Mouse (Mus musculus) spleen, embryonic (tissue): ENCODE data around the gene Rad52.

ENCODE experiments used
- CTCF ChIA-PET: fragments of 350-600 bp; sonication (Branson Sonifier 250); formaldehyde crosslinking; loops from one replicate; lab custom pipeline; 2022; lab: Charles Lee

Gene Rad52

DNA sequence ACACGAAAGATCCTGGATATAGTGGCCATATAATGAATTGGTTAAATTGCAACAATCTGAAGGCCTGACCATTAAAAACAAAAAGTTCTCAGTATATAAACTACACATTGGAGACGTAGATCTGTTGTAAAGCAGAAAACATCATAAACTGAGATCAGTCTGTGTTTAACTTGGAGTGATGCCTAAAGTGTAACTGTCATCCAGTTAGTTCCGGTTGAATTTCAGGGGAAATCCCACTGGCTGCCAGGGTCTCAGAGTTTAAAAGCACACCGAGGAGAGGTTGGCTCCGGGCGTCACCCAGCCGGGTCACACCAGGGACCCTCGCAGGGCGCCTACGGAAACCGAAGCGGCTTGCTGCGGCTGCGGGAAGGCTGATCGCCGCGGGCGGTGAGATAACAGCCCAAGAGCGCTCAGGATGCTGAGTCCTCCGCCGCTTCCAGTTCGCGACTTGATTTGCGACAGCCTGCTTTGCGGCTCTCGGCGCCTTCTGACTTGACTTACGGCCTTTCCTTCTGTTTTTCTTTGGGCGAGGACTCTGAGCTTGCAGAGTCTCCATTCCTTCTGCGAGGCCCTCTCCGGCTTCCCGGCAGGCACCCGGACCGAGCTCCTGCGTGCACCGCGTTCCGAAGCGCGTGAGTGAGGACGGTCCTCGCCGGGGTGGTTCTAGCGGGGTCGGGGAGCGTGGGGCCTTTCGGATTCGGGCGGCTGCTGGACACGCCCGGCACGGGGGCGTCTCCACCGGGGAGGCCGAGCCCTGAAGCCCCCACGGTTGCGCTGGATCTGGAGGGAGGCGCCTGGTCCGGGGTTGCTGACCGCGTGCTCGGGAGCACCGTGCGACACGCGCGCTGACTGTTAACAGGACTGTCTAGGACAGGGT lies at the start of gene Rad52:
Gene Rad52, plus strand, starts transcription at position 495 of the 877 bp plus-strand sequence.
- CTCF ChIA-PET, result interaction anchor here (0.6 kb wide), 1 partner anchor 540 kb away, joined by 12 read pairs; no protein-coding TSS in a partner anchor

DNA sequence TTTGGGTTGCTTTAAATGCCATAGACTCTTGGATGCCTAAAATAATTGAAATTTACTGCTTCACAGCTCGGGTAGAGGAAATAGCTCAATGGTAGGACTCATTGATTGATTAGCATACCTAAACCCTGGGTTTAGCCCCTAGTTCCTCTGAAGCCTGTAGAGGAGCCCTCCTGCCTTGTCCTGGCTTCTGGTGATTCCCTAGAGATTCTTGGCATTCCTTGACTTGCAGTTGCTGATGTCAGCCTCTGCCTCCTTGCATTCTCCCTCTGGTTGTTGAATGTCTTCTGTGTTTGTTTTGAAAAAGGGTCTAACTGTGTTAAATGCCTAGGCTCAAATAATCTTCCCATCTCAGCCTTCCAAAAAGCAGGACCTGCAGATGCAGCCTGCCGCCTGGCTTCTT lies 48.3 kb upstream of the Rad52 start:
- CTCF ChIA-PET, result interaction anchor here (0.5 kb wide), 1 partner anchor 598 kb away, joined by 3 read pairs; no protein-coding TSS in a partner anchor

DNA sequence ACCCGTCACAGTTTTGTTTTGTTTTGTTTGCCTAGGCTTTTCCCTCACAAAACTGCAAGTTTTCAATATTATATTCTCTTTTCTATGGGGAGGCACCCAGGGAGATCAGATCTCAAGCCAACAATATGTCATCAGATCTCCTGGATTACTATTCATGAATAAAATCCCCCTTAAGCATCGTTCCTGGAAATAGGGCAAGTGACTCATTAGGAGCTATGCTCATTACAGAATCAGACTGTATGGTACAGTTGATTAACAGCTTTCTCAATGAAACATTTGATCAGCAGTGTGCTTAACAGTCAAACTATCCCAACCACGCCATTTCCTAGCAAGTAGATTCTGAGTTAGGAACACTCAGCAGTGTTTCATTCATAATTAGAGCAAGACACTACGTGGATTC lies 47.0 kb upstream of the Rad52 start:
- CTCF ChIA-PET, result interaction anchor here (0.6 kb wide), 1 partner anchor 338 kb away, joined by 5 read pairs; no protein-coding TSS in a partner anchor

DNA sequence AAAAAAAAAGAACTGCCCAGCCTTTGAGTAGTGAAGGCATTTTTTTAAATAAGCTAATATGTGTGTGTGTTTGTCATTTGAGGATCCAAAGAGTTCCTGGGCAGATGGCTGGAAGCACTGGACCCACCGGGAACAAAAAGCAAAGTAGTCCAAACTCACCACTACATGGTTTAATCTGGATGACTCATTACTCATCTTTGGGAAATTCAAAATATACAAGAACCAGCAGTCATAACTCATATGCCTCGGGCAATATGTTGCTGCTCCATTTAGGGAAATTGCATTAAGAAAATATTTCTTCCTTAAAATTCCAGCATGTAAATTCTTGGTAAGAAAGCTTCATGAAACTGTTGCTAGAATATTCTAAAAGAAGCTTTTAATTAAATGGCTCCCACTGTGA lies 42.3 kb upstream of the Rad52 start:
- CTCF ChIA-PET, result no interaction called here

DNA sequence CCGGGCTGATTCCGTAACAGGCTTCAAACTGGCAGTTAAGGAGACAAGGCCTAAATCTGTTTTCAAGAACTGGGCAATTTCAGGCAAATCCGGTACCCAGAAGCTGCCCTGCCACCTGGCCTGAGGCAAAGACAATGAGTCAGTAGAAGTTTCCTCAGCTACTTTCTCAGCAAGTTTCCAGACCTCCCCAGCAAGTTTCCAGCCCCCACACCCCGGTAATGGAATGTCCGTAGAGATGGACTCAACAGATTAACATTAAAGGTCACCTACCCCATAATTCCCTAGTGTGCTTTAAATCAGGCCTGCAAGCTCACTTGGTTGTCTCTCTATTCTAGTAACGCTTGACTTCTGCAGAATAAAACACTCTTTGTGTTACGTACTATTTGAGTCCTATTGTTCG lies 41.0 kb upstream of the Rad52 start:
- CTCF ChIA-PET, result no interaction called here

DNA sequence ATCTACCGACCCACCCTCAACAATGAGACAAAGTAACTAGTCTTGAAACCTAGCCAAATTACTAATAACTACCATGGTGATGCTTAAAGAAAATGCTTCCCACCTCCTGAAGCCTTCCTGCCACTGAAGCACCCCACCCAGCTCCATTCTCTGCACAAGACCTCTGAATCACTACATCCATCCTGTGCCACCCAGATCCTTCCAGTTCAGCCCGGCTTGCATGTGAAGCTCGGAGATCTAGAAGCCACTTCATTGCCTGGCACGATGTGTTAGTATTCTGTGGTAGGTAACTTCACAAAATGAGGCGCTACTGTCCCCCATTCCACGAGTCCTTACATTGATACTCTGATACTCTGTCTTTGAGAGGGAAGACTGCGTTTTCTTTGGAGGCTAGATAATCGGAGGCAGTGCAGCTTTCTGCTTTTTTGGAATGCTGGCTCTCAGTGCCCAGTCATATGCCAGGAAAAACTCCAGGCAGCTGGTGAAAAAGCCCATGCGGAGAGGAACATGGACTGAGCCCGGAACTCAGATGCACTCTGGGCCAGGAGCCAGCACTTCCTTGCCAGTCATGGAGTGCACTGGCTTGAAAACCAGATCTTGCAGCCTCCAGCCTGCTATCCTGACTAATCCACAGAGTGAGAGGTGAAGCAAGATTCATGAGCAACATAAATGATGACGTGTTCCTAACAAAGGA lies 38.0 kb upstream of the Rad52 start:
- CTCF ChIA-PET, result no interaction called here

DNA sequence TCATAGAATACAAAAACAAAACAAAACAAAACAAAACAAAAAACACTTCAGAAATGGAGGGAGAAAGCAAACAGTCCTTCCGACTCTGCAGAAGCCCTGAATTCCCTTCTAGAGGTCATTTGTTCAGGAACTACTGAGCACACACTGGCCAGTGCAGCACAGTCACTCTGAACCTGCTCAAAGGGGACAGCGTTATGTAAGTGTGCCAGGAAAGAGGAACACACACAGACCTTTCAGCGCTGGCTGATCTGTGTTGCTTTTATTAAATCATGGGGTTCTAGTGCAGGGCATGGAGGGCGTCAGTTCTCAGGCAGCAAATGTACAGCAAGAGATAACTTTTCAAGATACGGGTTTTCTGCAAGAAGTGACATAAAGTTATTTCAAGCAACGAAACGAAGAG lies 19.3 kb upstream of the Rad52 start:
- CTCF ChIA-PET, result interaction anchor here (0.7 kb wide), 1 partner anchor 325 kb away, joined by 9 read pairs; no protein-coding TSS in a partner anchor

DNA sequence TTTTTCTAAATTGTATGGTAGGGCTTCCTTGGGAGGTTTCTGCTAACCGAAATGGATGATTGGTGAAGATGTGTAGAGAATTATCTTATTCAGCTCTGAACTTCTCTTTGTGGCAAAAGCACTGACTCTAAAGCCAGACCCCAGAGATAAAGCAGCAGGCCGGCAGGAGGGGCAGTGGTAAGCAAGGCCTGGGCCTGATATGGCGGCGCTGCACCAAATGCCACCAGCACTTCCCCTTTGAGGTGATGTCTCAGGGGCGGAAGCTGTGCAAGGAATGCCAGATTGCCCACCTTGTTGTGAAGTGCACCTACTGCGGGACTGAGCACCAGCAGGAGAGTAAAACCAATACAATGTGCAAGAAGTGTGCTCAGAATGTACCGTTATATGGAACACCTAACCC lies 9.8 kb upstream of the Rad52 start:
- CTCF ChIA-PET, result no interaction called here

DNA sequence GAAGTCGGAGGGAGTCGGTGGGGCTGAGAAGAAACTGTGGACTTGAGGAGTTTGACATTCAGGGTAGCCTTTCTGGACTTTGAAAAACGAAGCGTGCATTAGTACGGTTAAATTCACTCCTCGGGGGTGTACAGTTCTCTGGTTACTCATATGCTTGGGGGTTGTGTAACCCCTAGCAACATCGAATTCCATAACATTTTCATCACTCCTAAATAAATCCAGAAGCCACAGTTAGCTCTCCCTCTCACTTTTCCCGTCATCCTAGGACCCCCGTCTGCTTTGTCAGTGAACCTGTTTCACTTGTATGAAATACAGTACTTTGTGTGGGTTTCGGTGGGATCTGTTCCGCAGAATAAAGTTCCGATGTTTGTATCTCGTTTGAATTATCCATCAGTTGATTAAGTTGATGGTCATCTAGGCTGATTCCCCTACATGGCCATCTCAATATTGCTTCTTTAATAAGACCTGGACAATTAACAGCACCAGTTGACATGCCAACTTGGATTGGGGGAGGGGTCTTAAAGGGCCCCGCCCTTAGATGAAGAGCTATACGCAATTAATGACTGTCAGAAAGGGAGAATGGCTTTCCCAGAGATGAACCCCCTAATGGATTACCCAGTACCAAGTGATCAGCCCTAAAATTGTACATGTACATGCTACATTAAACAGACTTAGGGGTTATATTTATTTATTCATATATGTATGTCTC lies 737 bp downstream of the Rad52 start:
- CTCF ChIA-PET, result no interaction called here

DNA sequence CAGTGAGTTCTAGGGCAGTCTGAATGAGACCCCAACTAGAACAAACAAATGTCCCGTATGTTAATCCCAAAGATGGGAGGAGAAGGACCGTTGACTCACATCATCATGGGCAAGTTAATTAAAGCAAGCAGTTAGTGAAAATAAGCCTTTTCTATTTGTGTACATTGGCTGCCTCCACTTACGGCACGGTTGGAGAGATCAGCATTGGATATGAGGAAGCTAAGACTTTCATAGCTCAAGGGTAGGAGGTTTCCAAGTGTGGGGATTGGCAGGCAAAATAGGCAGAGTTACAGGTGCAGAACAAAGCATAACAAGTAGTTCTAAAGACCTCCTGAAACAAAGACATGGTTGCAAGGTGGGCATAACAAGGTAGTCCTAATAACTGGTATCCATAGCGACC lies 3.0 kb downstream of the Rad52 start:
- CTCF ChIA-PET, result no interaction called here

DNA sequence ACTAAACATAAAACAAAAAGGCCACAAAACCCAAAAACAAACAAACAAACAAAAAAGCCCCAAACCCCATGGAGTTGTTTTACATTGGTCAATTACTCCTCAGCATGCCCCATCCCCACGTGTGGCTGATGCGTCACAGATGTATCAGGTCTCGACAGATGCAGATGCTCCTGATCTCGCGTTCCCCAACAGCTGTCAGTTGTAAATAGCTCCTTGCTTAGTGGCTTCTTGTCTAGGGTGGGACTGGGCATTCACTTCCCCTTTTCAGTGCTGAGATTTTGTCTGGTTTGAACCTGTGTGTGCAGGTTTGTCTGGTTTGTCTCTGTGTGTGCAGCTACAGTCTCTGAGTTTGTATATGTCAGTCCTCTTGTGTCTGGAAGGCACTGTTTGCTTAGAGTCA lies 9.5 kb downstream of the Rad52 start:
- CTCF ChIA-PET, result no interaction called here

DNA sequence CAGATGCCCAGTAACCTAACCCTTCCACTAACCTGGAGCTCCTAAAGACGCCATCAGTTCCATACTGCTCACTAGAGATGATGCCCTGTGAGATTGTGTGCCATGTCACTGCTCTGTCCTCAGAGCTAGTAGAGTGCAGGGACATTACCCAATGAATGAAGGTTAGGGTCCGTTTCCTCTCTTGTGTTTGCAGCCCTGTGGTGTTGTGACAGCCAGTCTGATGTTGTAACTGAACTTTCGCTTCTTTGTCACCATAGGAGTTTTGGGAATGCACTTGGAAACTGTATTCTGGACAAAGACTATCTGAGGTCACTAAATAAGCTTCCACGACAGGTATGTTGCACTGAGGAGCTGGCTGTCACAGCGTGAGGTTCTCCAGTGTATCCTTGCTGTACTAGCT lies 13.2 kb downstream of the Rad52 start:
- CTCF ChIA-PET, result no interaction called here

DNA sequence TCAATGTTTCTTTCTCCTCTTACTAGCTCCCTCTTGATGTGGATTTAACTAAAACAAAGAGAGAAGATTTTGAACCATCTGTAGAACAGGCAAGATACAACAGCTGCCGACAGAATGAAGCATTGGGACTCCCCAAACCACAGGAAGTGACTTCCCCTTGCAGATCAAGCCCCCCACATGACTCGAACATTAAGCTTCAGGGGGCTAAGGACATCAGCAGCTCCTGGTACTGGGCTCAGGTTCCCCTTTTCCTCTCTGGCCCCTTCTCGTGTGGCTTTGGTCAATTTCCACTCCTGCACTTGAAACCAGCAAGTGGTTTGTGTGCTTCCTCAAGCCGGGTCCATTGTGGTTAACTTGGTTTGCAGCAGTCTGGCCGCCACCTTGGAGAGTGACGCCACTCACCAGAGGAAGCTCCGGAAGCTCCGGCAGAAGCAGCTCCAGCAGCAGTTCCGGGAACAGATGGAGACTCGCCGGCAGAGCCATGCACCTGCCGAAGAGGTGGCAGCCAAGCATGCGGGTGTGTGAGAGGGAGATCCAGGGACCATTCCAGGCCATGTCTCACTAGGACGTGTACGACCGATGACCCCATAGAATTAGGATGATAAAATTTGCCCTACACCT lies 16.2 kb downstream of the Rad52 start:
- CTCF ChIA-PET, result no interaction called here

DNA sequence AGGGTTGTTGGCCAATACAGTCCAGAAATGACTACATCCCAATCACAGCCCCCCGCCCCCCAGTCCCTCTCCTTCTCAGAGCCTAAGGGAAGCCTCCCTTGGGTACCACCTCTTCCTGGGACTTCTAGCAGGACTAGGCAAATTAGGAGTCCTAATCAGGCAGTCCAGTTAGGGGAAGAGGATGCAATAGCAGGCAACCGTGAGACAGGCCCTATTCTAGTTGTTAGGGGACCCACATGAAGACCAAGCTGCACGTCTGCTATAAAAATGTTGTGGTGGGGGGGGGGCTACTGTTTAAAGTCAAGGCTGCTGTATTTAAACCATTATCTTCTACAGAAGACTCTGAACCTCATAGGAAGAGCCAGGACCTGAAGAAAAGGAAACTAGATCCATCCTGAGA lies 19.6 kb downstream of the Rad52 start:
- CTCF ChIA-PET, result no interaction called here

DNA sequence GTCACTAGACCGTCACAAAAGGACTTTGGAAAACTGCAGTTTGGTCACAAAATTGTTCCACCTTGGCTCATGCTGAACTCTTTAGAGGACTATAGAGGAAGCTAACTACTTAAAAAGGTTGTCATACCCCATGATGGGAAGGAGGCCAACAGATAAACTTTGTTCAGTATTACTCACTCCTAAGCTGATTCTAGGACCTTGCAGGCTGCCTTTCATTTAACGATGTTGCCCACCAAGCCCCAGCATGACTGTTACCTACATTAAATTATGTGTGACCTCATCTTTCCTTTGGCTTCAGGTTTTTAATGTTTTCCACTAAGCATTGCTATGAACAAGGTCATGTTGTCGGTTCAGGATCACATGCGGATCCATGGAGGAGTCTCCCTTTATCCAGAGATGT lies 20.0 kb downstream of the Rad52 start:
- CTCF ChIA-PET, result no interaction called here

DNA sequence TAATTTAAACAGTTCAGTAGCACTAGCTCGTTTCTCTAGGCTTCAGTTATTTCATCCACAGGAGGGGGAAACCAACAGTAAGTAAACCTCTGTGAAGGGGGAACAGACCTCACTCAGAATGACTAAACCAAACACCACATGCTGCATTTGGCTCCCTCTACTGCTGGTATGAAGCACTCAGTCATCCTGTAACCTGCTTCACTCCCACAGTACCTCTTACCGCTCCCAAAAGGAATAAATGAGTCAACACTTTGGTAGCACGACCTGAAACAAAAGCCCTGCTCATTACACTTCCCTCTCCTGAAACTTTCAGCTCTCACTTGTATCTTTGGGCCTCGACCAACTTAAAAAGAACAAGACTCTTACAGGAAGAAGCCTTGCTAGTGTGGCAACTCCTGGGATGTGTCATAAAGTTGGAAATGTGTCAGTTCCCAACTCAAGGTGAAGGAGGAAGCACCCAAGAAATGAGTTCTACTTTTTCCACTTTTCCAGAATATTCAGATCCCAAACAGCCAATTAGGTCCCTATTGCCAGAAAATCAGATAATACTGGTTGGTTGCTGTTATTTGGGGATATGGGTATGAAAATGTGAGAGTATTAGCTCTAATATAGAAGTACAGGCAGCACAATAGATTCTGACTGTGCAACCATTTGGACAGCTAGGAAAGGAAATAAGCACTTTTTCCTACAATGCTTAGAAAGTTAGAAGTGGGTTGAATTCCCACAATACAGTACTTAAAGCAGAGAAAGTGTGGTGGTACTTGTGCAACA lies 21.9 kb downstream of the Rad52 start:
- CTCF ChIA-PET, result no interaction called here
